Mouse (Mus musculus) right cerebral cortex, postnatal 36 days (tissue): ENCODE measurements around the gene Atp5j2.
A peak's percentile ranks its signal among the peaks of the same experiment; 100 is the strongest.

Experiments used
- DNase-seq, 2 experiments: peaks; one replicate each; pipeline ENCODE4 v3.0.0; 2022; ENCODE audit warnings: low spot score in 2 of 2, mixed read lengths in 1 of 2

Atp5j2 gene

DNA sequence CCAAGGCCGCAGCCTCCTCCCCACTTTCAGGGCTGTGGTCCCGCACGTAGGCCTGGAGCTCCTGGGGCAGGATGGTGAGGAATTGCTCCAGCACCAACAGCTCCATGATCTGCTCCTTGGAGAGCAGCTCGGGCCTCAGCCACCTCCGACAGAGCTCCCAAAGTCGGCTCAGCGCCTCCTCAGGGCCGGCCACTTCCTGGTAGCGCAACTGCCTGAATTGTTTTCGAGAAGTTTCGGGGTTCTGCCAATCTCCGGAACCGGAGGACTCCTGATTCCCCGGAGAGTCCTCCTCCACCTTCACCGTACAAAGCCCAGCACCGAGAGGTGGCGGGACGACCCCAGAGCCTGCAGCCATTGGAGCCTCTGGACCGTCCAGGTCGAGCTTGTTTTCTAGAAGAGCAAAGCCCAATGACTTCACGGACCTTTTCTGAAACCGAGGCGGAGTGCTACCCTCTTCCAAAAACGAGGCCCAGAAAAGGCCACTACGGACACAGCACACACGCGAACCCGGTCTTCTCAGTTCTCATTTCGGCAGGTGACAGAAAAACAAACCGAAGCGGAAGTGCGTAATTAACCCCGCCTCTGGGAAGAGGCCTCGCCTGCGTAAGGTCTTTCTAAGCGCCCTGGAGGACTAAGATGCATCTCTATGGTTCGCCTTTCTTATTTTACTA is 9.6 kb upstream of the Atp5j2 start, which contains the start of gene Zkscan14:
Gene Zkscan14 (minus strand): TSS at position 548 of the 671 bp plus-strand sequence.
- peak; percentile 60 to 63 for DNase-seq

DNA sequence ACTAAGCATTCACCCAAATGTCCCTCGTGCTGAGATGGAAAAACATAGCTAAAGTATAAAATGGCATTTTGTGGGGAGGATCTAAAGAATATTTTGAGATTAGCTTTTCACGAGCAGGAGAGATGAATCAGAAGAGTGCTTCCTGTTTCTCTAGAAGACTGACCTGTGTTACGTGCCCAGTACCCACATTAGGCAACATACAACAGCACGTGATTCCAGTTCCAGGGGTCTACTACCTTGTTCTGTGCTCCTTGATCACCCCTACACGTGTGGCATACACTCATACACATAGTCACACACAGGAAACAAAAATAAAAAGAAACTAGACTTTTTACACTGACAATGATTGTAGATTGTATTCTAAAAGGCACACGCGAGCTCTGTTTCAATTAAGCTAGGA is 8.5 kb upstream of the Atp5j2 start:
- DNase-seq = no peak

DNA sequence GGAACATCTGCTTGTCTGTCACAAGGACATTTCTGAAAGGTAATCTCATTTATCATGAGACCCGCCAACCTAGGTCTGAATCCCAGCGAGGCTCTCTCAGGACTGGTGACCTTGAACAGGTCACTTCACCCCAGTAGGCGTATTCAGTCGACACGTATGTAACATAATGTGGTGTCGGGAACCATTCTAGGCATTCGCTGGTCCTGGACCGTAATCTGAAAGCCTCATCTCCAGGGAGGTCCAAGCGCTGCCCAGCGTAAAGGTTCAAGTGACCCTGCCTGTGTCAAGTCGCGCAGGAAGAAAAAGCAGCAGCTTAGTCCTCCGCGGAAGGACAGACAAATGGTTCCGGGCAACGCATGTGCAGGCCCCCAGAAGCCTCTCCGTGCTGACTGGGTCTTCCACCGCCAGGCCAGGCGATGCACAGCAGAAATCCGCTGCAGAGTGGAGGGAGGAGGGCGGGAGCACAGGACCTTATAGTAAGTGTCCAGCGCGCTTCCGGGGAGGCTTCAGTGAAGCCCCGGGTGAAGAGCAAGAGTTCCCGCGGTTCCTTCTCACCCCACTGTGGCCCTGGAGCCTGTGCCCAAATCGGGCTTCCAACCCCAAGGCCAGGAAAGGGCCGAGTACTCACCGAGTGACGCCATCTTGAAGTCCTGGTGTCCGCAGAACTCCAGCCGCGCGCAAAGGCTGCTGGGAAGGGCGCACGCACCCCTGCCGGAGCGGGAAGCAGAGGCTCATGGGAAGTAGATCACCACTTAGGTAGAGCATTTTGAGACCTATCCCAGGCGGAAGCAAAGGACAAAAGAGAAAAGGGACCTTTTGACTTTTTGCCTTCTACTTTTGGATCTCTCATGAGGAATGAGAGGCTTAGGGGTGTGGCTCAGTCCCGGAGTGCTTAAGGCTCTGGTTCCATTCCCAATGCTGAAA is 725 bp downstream of the Atp5j2 start:
- peak; percentile 88 to 91 for DNase-seq

DNA sequence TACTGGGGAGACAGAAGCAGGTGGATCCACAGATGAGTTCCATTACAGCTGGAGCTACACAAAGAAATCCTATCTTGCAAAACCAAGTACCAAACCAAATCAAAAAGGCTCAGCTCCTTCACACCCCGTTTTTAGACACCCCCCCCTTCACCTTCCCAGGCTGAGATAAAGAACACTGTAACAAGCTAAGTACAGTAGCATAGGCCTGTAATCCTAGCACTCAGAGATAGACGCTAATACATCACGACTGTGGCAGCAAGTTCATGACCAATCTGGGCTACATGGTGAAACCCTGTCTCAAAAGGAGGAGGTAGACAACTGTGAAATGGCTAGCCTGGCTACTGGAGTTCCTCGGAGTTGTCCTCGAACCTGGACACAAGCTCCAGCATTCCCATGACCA is 1.5 kb downstream of the Atp5j2 start:
- DNase-seq = no peak

DNA sequence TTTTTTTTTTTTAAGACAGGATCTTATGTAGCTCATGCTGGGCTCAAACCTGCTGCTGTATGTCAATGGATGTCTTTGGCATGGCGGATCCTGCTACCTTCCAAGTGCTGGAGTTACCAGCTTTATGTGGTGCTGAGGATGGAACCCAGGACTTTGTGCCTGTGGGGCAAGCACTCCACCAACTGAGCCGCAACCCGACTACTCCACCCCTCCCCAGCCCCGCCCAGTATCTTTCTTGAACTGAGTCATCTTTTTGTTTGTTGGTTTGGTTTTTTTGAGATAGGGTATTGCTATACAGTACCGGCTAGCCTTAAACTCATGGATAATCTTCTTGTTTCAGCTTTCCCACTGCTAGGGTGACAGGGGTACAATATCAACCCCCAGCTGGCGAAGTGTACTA is 2.4 kb downstream of the Atp5j2 start:
- no peak for DNase-seq

DNA sequence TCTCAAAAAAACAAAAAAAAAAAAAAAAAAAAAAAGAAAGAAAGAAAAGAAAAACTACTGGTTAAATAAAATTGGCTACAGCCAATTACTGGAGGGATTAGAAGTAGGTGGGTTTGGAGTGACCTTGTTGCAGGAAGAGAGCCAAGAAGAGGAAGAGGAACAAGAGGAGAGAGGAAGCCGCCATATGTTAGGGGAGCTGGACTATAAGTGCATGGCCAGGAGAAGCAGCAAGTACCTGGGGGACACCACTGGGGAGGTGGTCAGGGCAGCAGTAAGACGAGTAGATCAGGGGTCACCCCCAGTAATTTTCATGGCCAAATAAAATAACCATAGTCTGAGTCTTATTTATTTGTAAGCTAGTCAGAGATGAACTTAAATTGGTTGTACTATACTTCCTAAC is 6.6 kb downstream of the Atp5j2 start:
- DNase-seq = no peak

DNA sequence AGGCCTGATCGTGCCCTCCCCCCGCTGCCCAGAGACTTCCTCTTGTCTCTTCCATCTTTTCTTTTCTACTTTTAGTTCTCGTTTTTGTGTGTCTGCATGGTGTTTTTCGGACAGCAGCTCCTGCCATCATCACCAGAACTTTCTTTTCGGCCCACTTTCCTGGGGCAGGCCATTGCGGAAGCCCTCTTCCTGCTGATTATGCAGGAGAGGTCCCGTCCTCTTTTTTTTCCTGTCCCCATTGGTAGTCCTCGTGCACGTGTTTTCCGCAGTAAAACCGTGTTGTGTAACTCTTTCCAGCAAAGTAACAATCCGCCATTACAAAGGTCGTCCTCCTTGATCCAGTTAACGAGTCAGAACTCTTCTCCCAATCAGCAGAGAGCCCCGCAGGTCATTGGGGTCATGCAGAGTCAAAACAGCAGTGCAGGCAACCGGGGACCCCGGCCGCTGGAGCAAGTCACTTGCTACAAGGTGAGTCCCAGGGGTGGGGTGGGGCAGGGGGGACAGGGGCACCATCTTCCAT is 13.3 kb downstream of the Atp5j2 start:
- no peak for DNase-seq

DNA sequence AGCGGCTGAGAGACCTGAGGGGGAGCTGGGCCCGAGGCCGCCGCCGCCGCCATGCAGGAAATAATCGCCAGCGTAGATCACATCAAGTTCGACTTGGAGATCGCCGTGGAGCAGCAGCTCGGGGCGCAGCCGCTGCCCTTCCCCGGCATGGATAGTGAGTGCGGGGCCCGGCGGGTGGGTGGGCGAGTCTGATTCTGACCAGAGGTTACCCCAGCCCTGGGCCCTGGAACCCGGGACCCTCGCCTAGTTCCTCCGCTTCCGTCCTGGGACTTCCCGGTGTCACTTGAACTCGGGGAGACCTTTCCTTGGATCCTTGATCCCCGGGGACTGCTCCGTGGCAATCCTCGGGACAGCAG is 24.6 kb downstream of the Atp5j2 start:
- DNase-seq = no peak

DNA sequence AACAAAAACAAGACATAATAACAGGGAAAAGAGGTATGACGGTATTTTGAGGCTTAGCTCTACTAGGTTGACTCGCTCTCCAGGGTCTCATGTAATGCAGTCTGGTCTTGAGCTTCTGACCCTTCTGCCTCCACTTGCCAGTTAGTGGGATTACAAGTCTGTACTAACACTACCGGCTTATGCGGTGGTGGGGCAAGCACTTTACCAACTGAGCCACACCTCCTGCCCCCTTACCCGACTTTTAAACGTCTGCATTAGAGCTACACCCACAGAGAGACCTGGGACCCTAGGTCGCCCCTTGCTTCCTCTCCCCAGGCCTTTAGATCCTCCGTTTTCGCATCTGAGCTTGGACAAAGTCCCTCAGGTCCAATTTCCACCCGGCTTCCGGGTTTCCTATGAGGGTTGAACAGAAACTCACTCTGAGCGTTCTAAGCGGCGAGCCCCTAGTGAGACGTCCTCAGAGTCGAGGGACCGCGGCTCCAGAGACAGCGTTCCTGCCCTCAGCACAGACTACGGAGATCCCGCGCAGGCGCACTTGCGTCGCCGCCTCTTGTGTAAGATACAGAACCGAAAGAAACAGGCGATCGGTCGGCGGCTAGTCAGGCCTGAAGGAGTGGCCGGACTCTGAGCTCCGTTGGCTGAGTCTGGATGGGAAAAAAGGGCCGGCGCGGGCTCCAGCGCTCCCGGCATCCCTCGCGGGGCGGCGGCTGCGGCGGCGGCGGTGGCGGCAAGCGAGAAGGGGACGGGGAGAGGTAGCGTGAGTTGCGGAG is 25.1 kb downstream of the Atp5j2 start, which contains the start of the genes Ptcd1 and Cpsf4:
Gene Ptcd1 (minus strand): TSS at position 573 of the 770 bp plus-strand sequence.
Gene Cpsf4 (plus strand): TSS at position 678 of the 770 bp plus-strand sequence.
- peak; percentile 99 for DNase-seq

DNA sequence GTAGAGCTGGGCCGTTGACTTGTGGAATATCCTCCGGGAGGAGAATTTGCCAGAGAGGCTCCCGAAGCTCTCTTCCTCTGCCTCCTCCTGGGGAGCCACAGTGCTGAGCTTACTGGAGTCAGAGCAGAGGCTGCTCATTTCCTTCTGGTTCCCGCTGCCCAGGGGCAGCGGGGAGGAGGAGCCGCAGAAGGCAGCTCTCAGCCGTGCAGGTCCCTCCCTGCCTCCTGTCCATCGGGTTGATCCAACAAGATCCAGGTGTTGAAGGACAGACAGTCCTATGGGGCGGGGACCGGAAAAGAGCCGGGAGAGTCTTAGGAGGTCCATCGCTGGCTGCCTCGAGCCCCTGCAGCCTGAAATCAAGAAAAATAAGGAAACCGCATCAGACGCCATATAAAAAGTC is 26.7 kb downstream of the Atp5j2 start:
- DNase-seq = no peak

DNA sequence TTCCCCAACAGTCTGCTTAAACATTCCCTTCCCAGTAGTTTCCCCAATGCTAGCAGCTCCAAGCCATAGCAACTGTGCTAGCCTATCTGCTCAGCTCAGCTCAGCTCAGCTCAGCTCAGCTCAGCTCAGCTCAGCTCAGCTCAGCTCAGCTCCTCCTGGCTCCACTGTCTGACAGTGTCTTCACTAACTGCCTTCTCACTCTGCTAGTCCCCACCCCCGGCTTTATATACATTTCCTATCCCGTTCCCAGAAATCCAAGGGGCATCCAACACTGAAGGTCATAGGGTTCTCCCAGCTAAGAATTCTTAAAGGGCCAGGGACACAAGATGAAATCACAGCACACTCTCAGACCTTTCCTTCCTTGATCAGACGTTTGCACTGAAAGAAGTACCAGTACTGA is 27.2 kb downstream of the Atp5j2 start:
- no peak for DNase-seq

DNA sequence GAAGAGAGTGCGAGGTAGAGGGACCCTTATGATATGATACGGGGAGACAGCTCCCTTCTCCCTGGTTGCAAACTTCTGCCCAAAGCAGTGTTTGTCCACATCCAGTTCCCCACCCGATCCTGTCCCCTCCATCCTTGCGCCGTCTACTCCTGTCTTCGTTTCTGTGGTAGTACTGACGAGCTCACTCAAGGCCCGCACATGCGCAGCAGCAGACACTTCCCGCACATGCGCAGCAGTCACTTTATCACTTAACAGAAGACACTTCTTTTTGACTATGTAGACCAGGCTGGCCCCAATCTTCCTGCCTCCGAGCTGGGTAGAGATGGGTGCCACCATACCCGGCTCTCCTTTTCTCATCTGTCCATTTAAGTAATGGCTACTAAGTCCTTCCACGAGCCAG is 30.5 kb downstream of the Atp5j2 start:
- no peak for DNase-seq

DNA sequence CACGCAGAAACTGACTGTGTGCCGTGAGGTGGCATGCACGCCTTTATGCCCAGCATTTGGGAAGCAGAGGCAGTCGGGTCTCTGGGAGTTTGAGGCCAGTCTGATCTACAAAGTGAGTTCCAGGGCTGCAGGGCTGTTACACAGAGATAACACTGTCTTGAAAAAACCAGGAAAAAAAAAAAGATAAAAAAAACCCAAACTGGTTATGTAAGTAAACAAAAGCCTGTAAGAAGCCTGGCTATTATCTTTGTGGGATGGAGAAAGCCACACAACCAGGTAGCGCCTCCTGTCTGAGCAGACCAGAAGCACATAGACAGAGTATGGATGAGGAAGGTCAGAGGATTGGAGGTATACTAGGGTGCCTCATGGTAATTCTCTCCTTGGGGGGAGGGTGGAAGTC is 39.2 kb downstream of the Atp5j2 start:
- no peak for DNase-seq

DNA sequence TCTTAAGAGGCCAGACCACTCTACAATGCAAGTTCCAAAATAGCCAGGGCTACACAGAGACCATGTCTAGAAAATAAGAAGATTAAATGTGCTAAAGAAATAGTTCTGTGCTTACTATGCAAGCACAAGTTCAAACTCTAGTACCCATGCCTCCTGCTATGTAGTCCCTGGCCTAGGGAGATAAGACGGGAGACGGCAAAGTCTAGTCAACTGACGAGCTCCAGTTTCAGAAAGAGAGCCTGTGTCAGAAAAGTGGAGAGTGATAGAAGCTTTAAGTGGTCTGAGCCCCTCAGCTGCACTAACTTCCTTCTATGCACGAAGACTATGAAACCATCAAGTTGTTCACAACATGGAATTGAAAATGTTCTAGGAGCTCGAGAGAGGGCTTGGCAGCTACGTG is 42.6 kb downstream of the Atp5j2 start:
- no peak for DNase-seq

DNA sequence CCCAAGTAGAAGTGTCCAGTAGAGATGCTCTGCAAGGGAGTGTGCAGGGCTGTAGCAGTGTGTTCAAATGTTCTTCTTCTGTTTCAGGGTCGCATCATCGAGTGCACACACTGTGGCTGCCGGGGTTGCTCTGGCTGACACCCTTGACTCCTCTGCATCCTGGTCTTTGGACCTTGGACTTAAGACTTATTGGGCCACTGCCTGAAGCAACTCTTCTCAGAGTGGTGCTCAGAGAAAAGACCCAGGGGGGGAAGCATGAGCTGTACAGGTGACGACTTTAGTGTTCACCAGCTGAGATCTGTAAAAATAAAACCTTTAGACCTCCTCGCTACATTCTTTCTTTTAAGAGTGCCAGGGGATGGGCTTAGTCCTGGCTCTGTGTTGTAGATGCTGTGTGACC is 44.1 kb downstream of the Atp5j2 start:
- no peak for DNase-seq

DNA sequence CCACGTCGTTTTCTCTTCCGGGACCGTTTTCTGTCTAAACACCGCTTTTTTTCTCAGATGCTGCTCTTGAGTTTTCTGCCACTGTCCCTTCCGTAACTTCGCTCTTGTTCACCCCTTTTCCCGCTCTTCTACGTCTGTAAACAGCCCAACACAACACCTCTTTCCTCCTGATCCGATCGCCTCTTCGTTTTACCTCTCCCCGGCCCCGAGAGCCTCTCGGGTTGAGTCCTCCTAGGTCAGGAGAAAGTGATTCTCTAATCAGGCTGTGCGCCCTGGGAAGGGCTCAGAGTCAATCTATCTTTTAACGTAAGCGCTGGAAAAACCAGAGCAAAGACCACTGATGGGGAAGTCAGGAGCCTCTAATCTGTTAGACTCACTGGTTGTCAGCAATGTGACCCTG is 51.3 kb downstream of the Atp5j2 start:
- no peak for DNase-seq

DNA sequence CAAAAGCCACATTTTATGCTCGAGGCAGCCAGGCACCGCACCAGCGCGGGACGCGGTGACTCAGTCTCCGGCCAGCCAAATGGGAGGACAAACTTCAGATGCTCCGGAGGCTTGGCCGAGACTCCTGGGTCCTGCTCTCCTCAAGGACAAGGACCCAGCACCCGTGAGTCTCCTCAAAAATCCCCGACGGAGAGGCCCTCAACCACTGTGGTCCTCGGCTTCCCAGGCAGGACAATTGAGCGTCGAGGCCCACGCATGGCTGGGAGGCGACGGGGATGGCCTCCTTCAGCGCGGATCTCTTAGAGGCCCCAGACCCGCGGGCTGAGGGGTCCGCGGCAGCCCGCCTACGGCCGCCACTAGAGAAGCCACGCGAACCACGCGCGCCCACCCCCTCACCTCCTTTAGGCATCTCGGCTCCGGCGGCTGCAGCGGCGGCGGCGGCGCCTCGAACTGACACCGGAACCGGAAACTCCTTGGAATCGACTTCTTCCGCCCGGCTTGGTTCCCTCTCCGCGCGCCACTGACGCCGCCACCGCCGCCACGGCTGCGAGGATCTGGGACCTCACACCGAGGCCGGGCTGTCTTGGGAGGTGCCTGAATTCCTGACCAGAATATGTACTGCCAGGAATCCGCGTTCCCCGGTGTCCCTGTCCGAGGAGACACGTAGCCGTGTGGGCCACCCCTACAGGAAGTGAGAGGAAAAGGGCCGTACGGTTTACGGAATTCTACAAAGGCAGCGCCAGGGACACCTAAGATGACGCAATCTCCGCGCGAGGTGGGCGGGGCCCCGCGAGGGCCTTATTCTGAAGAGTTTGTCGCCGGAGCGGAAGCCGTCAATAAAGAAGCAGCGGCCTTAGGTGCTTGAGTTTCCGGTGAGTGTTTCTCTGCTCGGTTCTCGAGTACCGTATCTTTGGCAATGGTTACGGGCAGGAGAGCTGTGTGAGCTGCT is 52.0 kb downstream of the Atp5j2 start, which contains the start of the genes Pdap1 and Bud31:
Gene Pdap1 (minus strand): TSS at position 668 of the 949 bp plus-strand sequence.
Gene Bud31 (plus strand): TSS at position 792 of the 949 bp plus-strand sequence.
- DNase-seq = peak; percentile 90 to 91

DNA sequence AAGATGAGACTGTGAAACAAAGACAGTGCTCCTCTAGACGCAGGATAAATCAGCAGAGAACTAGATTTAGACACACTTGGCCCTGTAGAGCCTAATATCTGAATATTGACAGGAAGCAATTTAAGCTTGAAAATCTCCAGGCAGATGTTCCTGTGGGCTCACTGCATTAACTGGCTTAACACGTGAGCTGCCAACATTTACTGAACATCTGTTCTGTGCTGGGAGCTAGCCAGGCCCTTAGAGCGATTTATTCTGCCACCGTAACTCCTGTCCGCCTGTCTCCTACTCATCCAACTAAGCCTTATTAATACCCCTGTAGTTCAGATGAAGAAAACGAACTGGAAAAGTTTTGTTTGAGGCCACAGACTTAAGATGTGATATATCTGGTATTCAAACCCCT is 53.0 kb downstream of the Atp5j2 start:
- no peak for DNase-seq
